Mouse (Mus musculus): ENCODE results near the gene Tspan3. TPM values are rescaled to one million over a fixed set of nuclear protein-coding genes. Genes with fewer than 3 reads are reported as not detected.

Tspan3 gene
- polyA plus RNA-seq (2015; fragmentation: Nextera tagmentation; extraction: Ambion mirVana): 587 and 592 TPM in 2 replicates

DNA sequence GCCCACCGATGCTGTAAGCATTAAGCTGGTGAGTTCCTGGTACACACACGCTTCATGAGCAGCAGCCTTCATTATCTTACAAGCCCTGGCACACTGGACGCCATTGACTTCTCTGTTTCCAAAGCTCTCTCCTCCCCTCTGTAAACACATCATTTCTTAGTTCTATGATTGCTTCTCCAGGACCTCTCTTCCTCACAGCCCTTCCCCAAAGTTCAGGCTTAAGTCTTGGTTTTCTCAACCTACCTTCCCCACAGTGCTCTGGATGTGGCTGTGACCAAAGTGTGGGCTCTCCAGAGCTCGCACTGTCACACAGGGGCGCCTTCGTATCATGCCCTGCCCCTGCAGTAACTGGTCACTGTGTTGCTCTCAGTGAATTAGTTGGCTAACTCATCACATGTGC, at the start of gene Tspan3:
TSS of gene Tspan3 (minus strand) at position 101 of the 400 bp plus-strand sequence.
- 96% methylated on average over 6 of the region's 6 CpGs for WGBS
- Histone ChIP-seq H3K9ac (replicated peaks) (no peak within 1 kb of the TSS), H3K36me3 (peaks cover 4% of the 10 kb centered on the region; the same call in 1 of the 2 replicates), H3K9me3 (no peaks in the 10 kb centered on the region), H3K27ac (no peak within 1 kb of the TSS), H3K4me2 (replicated peaks) (no peak within 1 kb of the TSS), H3K4me1 (replicated peaks) (peaks cover 23% of the 10 kb centered on the region), H3K4me3 (replicated peaks) (no peak within 1 kb of the TSS), H3K27me3 (no peaks in the 10 kb centered on the region)
- ATAC-seq: no peak

DNA sequence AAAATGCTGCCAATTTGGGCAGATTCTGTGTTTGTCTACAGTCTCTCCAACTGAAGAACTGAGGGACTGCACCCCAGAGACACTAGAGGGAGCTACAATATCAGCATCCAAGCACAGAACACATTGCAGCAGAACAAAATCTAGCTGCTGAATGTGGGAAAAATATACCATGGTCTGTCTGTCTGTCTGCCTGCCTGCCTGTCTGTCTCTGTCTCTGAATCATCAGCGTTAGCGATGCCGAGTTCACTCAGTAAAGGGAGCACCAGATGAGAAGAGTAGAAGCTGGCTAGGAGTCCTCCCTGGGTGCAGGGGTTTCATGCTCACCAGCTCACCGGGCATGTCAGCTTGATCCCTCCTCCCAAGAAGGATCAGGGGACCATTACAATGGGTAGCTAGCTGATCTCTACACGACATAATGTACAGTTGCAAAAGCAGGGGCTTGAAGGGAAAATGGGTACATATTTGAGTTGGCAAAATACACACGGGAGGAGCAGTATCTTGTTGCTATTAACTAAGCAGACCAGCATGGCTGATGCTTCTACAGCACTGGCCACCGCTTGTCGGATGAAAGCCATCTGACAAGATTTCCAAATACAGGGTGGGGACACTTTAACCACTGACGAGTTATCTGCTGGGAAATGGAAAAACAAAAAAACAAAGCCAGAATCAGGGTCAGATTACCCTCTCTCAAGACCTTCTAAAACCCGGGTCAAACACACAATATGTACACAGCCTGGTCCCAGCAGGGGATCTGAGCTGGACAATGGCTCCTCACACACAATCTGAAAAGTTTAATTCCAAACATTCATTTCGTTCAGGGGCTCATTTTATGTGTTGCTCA, 48.4 kb upstream of the Tspan3 start:
- Histone ChIP-seq H3K9me3 (no peaks in the 10 kb centered on the region), H3K9ac (replicated peaks) (peak overlapping the region; percentile 39), H3K27ac (0 out of 2 replicates have a peak overlapping the region, but pooled peaks have one; percentile 33), H3K4me1 (replicated peaks) (peaks cover 11% of the 10 kb centered on the region), H3K36me3 (no peaks in the 10 kb centered on the region), H3K4me2 (replicated peaks) (peak overlapping the region; percentile 51), H3K27me3 (peaks cover 3% of the 10 kb centered on the region; the same call in 1 of the 2 replicates), H3K4me3 (replicated peaks) (peak overlapping the region; percentile 23)
- WGBS: 4% methylated on average over 11 of the region's 11 CpGs
- ATAC-seq: peak; percentile 58; the same call in 1 of the 2 replicates

DNA sequence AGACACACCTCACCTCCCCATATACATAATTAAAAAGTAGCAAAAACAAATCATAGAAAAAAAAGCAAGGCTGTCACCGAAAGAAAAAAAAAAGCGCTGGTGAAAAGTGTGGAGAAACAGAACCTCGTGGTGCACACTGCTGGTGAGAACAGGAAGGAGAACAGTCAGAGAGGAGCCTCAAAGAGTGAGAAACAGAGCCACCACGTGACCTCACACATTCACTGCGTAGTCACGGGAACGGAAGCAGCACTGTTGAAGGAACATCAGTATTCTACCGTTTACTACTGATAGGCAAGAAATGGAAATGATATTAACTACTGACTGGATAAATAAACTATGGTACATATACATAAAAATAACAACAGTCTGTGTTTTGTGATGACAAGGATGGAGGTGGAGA, 43.5 kb upstream of the Tspan3 start:
- H3K27ac ChIP-seq: no peak overlapping the region
- no peak for ATAC-seq
- H3K27me3 ChIP-seq: no peaks in the 10 kb centered on the region
- WGBS: 88% methylated on average over 8 of the region's 8 CpGs
- no peaks in the 10 kb centered on the region for H3K9me3 ChIP-seq
- H3K9ac ChIP-seq (replicated peaks): no peak overlapping the region
- H3K4me2 ChIP-seq (replicated peaks): no peak overlapping the region
- no peaks in the 10 kb centered on the region for H3K36me3 ChIP-seq
- H3K4me3 ChIP-seq (replicated peaks): no peak overlapping the region
- peaks cover 4% of the 10 kb centered on the region for H3K4me1 ChIP-seq (replicated peaks)

DNA sequence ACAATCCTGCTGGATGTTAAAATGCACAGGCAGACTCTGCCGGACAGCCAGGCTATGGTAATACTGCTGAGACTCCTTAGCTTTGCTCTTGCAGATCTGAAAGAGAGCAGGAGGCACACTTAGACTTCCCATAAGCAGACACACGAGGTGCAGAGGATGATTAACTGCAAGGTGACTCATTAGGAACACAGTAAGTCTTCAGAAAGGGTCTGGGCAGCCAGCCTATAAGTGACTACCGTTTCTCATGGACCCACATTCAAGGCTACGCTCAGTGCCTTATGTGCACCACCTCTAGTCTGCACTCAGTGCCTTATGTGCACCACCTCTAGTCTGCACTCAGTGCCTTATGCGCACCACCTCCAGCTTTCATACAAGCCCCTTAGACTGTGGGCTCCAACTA, 42.2 kb upstream of the Tspan3 start:
- Histone ChIP-seq H3K4me1 (replicated peaks) (no peaks in the 10 kb centered on the region), H3K9ac (replicated peaks) (no peak overlapping the region), H3K27ac (no peak overlapping the region), H3K27me3 (no peaks in the 10 kb centered on the region), H3K4me3 (replicated peaks) (no peak overlapping the region), H3K4me2 (replicated peaks) (no peak overlapping the region), H3K36me3 (no peaks in the 10 kb centered on the region), H3K9me3 (no peaks in the 10 kb centered on the region)
- 89% methylated on average over 5 of the region's 5 CpGs for WGBS
- no peak for ATAC-seq

DNA sequence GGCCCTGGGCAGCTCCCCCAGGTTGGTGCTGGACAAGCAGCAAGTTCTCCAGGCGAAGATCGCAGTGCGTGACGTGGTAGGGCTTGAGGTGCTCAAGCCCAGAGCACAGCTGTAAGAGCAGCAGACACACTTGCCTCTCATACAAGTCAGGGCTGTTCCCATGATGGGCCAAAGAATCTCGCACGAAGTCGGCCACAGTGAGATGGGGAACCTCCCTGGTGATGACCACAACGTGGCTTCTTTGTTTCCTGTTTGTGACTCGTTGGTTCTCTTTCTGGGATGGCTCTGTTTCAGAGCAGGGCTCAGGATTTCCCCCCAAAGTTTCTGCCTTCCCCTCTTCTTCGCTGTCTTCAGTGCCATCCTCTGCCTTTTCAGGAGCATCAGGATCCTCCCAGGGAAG, 41.8 kb upstream of the Tspan3 start:
- H3K36me3 ChIP-seq: no peaks in the 10 kb centered on the region
- ATAC-seq: no peak
- WGBS: 92% methylated on average over 10 of the region's 10 CpGs
- no peaks in the 10 kb centered on the region for H3K9me3 ChIP-seq
- H3K27ac ChIP-seq: no peak overlapping the region
- H3K4me1 ChIP-seq (replicated peaks): no peaks in the 10 kb centered on the region
- H3K9ac ChIP-seq (replicated peaks): no peak overlapping the region
- H3K4me2 ChIP-seq (replicated peaks): no peak overlapping the region
- no peak overlapping the region for H3K4me3 ChIP-seq (replicated peaks)
- H3K27me3 ChIP-seq: no peaks in the 10 kb centered on the region

DNA sequence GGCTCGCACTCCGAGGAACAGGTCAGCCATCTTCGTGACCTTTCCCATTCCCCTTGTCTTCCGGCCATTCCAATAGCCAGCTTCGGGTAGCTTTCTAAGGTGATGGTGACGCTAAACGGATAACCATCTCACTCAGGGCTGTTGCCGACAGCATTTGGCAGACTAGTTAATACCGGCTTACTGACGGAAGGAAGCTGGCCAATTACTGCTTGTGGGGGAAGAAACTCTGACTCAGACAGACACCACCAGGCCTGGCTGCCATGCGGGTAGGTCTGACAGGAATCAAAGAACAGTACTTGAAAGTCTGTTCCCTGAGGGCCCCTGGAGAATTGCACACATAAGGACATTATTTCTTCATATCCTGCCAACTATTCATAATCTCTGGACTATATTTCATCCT, 40.1 kb upstream of the Tspan3 start:
- WGBS: 89% methylated on average over 11 of the region's 11 CpGs

DNA sequence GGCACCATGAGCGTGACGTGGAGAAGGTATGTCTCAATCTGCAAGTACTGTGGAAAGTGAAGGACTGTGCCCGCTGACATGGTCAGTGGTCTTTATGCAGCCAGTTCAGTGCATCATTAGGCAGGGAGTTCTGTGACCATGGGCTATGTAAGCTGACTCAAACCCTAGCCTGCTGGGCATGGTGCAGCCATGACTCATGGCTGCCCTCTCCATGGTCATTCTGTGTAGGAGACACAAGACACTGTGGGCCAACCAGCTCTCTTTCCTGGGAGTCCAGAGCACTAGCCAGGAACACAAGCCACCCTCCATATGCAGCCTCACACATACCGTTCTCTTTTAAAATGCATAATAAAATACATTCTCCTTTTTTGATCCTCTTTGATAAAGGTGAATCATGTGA, 39.0 kb upstream of the Tspan3 start:
- H3K4me1 ChIP-seq (replicated peaks): no peaks in the 10 kb centered on the region
- ATAC-seq: no peak
- WGBS: 96% methylated on average over 4 of the region's 4 CpGs
- H3K27me3 ChIP-seq: 0 out of 2 replicates have a peak, but pooled peaks cover 5% of the 10 kb centered on the region
- H3K36me3 ChIP-seq: no peaks in the 10 kb centered on the region
- no peak overlapping the region for H3K4me2 ChIP-seq (replicated peaks)
- no peaks in the 10 kb centered on the region for H3K9me3 ChIP-seq
- no peak overlapping the region for H3K9ac ChIP-seq (replicated peaks)
- no peak overlapping the region for H3K4me3 ChIP-seq (replicated peaks)
- H3K27ac ChIP-seq: no peak overlapping the region

More for the DNA sequence above, 40.1 kb upstream of the Tspan3 start:
- Histone ChIP-seq H3K27ac (no peak overlapping the region), H3K9me3 (no peaks in the 10 kb centered on the region), H3K4me3 (replicated peaks) (no peak overlapping the region), H3K4me1 (replicated peaks) (no peaks in the 10 kb centered on the region), H3K36me3 (no peaks in the 10 kb centered on the region), H3K9ac (replicated peaks) (no peak overlapping the region), H3K27me3 (no peaks in the 10 kb centered on the region), H3K4me2 (replicated peaks) (no peak overlapping the region)
- ATAC-seq: no peak

DNA sequence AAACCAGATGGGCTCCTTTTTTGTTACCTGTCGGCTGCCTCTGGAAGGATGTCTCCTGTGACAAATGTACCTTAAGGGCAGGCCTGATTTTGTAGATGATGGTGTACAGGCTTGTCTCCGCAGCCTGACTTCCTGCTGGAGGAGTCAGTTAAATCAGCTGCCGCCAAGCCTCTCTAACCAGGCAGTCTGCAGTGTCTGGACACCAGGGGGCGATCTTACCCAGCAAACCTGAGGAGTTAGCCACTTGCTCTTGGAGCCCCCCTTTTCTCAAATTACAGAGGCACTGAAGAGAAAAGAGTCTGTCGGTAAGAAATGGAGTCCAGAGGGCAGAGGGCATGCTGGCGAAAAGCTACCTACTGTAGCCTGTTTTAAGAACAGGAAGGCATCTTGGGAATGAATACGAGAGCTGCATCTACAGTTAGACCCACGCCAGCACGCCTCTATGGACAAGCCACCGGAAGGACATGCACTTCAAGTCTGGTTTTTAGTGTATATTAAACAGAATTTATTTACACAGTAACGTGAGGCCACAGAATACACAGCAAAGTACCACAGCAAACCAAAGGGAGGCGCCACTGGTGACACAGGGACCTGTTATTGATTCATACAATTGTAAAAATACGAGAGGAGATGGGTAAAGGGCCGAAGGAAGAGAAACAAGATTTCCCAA, 35.5 kb upstream of the Tspan3 start:
- Histone ChIP-seq H3K27ac (no peak overlapping the region), H3K9ac (replicated peaks) (no peak overlapping the region), H3K4me1 (replicated peaks) (no peaks in the 10 kb centered on the region), H3K36me3 (no peaks in the 10 kb centered on the region), H3K4me2 (replicated peaks) (0 out of 2 replicates have a peak overlapping the region, but pooled peaks have one; percentile 16), H3K9me3 (no peaks in the 10 kb centered on the region), H3K4me3 (replicated peaks) (no peak overlapping the region), H3K27me3 (0 out of 2 replicates have a peak, but pooled peaks cover 5% of the 10 kb centered on the region)
- ATAC-seq: peak; percentile 75
- WGBS: 43% methylated on average over 14 of the region's 14 CpGs

DNA sequence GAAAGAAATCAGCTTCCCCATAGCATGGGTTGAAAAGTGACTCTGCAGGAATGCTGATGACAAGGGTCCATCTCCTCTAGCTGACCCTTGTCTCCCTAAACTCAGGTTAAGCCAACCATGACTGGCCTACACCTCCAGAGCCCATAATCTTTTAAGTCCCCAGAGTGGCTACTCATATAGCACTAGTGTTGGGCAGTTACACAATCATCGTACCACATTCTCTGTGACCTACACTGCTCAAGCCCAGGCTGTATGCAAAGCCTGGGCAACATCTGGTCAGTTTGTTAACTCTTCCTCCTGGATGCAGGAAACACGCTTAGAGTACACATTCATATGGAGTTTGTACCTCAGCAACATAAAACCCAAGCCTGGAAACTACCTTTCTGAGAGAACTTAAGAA, 34.9 kb upstream of the Tspan3 start:
- Histone ChIP-seq H3K27ac (no peak overlapping the region), H3K9me3 (no peaks in the 10 kb centered on the region), H3K9ac (replicated peaks) (no peak overlapping the region), H3K36me3 (no peaks in the 10 kb centered on the region), H3K4me2 (replicated peaks) (no peak overlapping the region), H3K27me3 (0 out of 2 replicates have a peak, but pooled peaks cover 5% of the 10 kb centered on the region), H3K4me3 (replicated peaks) (no peak overlapping the region), H3K4me1 (replicated peaks) (peaks cover under 1% of the 10 kb centered on the region; the same call in 1 of the 2 replicates)
- ATAC-seq: no peak
- WGBS: 63% methylated on average over 2 of the region's 2 CpGs

DNA sequence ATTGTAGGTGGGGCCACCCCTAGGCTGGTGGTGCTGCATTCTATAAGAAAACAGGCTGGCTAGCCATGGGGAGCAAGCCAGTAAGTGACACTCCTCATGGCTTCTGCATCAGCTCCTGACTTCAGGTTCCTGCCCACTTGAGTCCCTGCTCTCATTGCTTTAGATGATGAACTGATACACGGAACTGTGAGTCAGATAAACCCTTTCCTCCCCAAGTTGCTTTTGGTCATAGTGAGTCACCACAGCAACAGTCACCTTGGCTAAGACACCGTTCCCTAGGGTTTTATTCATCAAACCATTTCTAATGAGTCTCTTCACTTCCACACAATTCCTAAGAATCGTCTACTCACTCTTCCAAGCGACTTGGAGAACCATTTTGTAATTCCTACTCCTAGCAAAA, 31.6 kb upstream of the Tspan3 start:
- H3K4me2 ChIP-seq (replicated peaks): no peak overlapping the region
- ATAC-seq: no peak
- H3K27me3 ChIP-seq: 0 out of 2 replicates have a peak, but pooled peaks cover 15% of the 10 kb centered on the region
- H3K27ac ChIP-seq: no peak overlapping the region
- H3K4me1 ChIP-seq (replicated peaks): peaks cover 10% of the 10 kb centered on the region
- WGBS: 87% methylated on average over 4 of the region's 4 CpGs
- H3K9ac ChIP-seq (replicated peaks): no peak overlapping the region
- H3K36me3 ChIP-seq: no peaks in the 10 kb centered on the region
- no peaks in the 10 kb centered on the region for H3K9me3 ChIP-seq
- no peak overlapping the region for H3K4me3 ChIP-seq (replicated peaks)

DNA sequence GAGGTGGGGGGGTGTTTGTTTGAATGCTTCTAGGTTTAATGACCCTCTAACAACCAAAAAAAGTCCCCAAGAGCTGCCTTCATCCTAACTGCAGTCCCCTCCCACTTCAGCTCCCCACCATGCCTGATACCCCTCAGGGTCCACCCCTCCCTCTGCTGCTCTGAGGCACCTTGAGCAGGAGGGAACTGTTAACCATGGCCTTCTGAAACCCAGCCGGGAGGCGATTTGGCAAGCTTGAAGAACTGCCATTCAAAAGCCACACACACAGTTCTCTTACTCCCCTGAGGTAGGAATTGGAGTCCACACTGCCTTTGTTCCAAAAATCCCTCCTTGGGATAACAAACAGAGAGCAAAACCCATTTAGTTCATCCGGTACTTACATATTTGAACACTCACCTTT, 29.9 kb upstream of the Tspan3 start:
- Histone ChIP-seq H3K9me3 (no peaks in the 10 kb centered on the region), H3K27ac (no peak overlapping the region), H3K4me1 (replicated peaks) (peaks cover 19% of the 10 kb centered on the region), H3K27me3 (0 out of 2 replicates have a peak, but pooled peaks cover 15% of the 10 kb centered on the region), H3K4me2 (replicated peaks) (no peak overlapping the region), H3K36me3 (no peaks in the 10 kb centered on the region), H3K9ac (replicated peaks) (no peak overlapping the region), H3K4me3 (replicated peaks) (no peak overlapping the region)
- 51% methylated on average over 3 of the region's 3 CpGs for WGBS
- ATAC-seq: no peak
